Mouse (Mus musculus) midbrain, postnatal 0 days (tissue): Measurements from ENCODE around the gene Tbc1d24. TPM values are rescaled to one million over a fixed set of nuclear protein-coding genes. Genes with fewer than 3 reads are reported as not detected.
A peak's percentile ranks its signal among the peaks of the same experiment; 100 is the strongest.

Source experiments
- ATAC-seq: fragments of 200-750 bp; cut with Nextera tagmentation; 2 replicates; pipeline ENCODE4 v1.8.0; 2017; ENCODE audit warnings: moderate number of reproducible peaks, mild to moderate bottlenecking, moderate TSS enrichment, moderate library complexity; ENCODE audit not compliant: low FRiP score
- DNase-seq: peaks from one replicate; pipeline ENCODE4 v3.0.0-alpha.2; 2015; ENCODE audit warnings: low spot score
- H3K27ac ChIP-seq: fragments of 300-500 bp; sonication (generic); 2 replicates; pipeline ENCODE4 v1.5.1; 2014; ENCODE audit warnings: low read depth, mild to moderate bottlenecking, low read length, mixed read lengths
- H3K27me3 ChIP-seq: fragments of 300-500 bp; sonication (generic); 2 replicates; pipeline ENCODE4 v1.6.1; 2014; ENCODE audit warnings: low read length, control low read depth, mixed read lengths; ENCODE audit not compliant: insufficient read depth
- H3K36me3 ChIP-seq: fragments of 300-500 bp; sonication (generic); 2 replicates; pipeline ENCODE4 v1.6.1; 2014; ENCODE audit warnings: low read length, control low read depth, mixed read lengths; ENCODE audit not compliant: insufficient read depth
- H3K4me1 ChIP-seq: fragments of 300-500 bp; sonication (generic); 2 replicates; pipeline ENCODE4 v1.6.1; 2014; ENCODE audit warnings: mild to moderate bottlenecking, control low read depth, antibody characterized with exemption, low read length, mixed read lengths; ENCODE audit not compliant: insufficient read depth
- H3K4me2 ChIP-seq: fragments of 300-500 bp; sonication (generic); 2 replicates; pipeline ENCODE4 v1.6.1; 2014; ENCODE audit warnings: low read depth, mild to moderate bottlenecking, low read length, mixed read lengths; ENCODE audit not compliant: poor library complexity, severe bottlenecking
- H3K4me3 ChIP-seq: fragments of 300-500 bp; sonication (generic); 2 replicates; pipeline ENCODE4 v1.5.1; 2014; ENCODE audit warnings: low read depth, mild to moderate bottlenecking, low read length, moderate library complexity
- H3K9ac ChIP-seq: fragments of 300-500 bp; sonication (generic); replicated peaks from 2 replicates; pipeline ENCODE4 v1.6.1; 2014; ENCODE audit warnings: mild to moderate bottlenecking, low read length, moderate library complexity, mixed read lengths; ENCODE audit not compliant: poor library complexity, severe bottlenecking
- H3K9me3 ChIP-seq: fragments of 300-500 bp; sonication (generic); 2 replicates; pipeline ENCODE4 v1.6.1; 2016; ENCODE audit warnings: low read length, control low read depth
- CTCF ChIP-seq: IDR thresholded peaks from 2 replicates; pipeline ENCODE4 v1.5.1; 2016; ENCODE audit warnings: antibody characterized with exemption, mild to moderate bottlenecking
- WGBS: fragments of 180-500 bp; shearing (Covaris S2); extraction: QIAGEN DNeasy Blood & Tissue Kit; methylation state at CpG from one replicate; pipeline ENCODE4 v1.1.7; 2014; 5-methylcytosine and 5-hydroxymethylcytosine counted together
- polyA plus RNA-seq: library from polyadenylated mRNA; unstranded; fragments of >200 nt; fragmentation: Nextera tagmentation; extraction: Ambion mirVana; gene quantifications from 2 replicates; pipeline ENCODE4 v1.2.1, GENCODE M21; 2015
- total RNA-seq: library from RNA; depleted of rRNA; stranded (reverse); fragments of >200 nt; gene quantifications from 2 replicates; pipeline ENCODE4 v1.2.3, GENCODE M21; 2014

Tbc1d24 gene
- total and polyA plus RNA-seq, 2 experiments from 2014 or later: 27.6 to 146 TPM

DNA sequence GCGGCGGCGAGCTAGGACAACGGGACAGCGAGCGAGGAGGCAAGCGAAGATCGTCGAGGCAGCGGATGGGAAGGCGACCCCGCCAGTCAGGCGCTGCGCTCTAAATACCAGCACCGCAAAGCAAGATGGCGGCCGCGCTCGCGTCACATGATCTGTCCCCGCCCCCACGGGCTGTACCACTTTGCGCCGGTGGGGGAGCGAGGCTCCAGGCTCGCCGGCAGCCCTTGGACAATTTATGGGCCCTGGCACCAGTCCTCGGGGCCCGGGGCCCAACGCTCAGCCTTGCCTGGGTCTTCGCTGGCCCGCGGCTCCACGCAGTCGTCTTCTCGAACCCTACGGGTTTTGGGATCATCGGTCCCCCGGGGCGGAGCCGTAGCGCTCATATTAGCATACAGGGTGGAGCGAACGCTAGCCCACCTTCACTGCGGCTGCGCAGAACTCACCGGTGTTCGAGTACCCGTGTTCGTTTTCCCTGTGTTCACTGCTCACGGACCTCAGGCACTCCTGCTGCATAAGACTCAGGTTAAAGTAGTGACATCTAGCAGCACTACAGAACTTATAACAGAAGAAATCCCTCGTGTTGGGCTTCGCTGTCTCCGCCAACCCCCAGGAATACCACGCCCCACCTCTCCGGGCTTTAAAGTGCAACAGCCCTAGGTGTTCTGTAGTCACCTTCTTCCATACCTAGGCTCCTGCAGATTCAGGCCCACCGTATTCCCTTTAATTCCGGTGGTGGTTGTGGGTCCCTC lies 35.9 kb downstream of the Tbc1d24 start, which contains the start of gene Atp6v0c:
Atp6v0c (minus strand) TSS at position 386 of the 749 bp plus-strand sequence.
- Histone ChIP-seq H3K27me3 (no peaks in the 10 kb centered on the region), H3K4me1 (peaks cover 8% of the 10 kb centered on the region), H3K36me3 (peaks cover 10% of the 10 kb centered on the region), H3K27ac (peak within 1 kb of the TSS; percentile 99), H3K4me3 (peak within 1 kb of the TSS; percentile 83), H3K4me2 (peak within 1 kb of the TSS; percentile 63), H3K9me3 (no peaks in the 10 kb centered on the region), H3K9ac (peak within 1 kb of the TSS; percentile 93)
- under 1% methylated on average over 58 of the region's 58 CpGs for WGBS
- DNase-seq (peak; percentile 98), ATAC-seq (peak; percentile 88)
- TF ChIP-seq CTCF: peak; percentile 39

GRCm38 (mm10) chr17:24168590-24169277 lies 36.6 kb downstream of the Tbc1d24 start:
- under 1% methylated on average over 38 of the region's 41 CpGs for WGBS
- ATAC-seq (peak; percentile 63), DNase-seq (peak; percentile 62)
- peak overlapping the region; percentile 99 for H3K27ac ChIP-seq
- H3K27me3 ChIP-seq: no peaks in the 10 kb centered on the region
- peak overlapping the region; percentile 83 for H3K4me3 ChIP-seq
- no peak for TF ChIP-seq CTCF
- no peaks in the 10 kb centered on the region for H3K9me3 ChIP-seq
- H3K9ac ChIP-seq: peak overlapping the region; percentile 93
- H3K4me2 ChIP-seq: peak overlapping the region; percentile 63
- peaks cover 8% of the 10 kb centered on the region for H3K4me1 ChIP-seq
- peaks cover 10% of the 10 kb centered on the region for H3K36me3 ChIP-seq

DNA sequence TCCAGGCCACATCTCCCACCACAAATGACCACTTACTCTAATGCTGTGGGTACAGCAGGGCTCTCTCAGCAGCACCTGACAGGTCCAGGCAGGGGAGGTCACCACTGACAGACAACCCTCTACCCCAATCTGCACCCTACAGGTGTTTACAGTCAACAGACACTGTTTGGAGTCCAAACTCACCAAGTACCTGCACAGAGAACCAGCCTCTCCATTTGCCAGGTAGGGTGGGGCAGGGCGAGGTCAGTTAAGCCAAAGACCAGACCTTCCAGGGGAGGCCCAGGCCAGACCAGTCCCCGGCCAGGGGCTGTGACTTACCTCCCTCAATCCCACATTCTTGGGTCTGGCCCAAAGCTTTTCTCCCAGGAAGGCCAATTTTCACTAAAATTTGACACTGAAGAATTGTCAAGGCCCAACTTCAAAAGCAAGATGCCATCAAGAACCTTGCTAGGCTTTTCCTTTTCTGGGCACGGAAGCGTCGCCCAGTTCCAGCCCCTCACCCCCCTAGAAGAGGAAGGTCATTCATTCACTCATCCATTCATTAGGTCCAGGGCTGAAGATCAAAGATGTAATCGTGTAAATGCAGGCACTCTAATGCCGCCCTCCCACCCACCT lies 37.4 kb downstream of the Tbc1d24 start:
- Histone ChIP-seq H3K4me1 (peaks cover 8% of the 10 kb centered on the region), H3K4me3 (peak overlapping the region; percentile 83), H3K36me3 (peaks cover 10% of the 10 kb centered on the region), H3K9me3 (no peaks in the 10 kb centered on the region), H3K27me3 (no peaks in the 10 kb centered on the region), H3K4me2 (peak overlapping the region; percentile 63), H3K27ac (peak overlapping the region; percentile 99), H3K9ac (peak overlapping the region; percentile 93)
- TF ChIP-seq CTCF: no peak
- 47% methylated on average over 7 of the region's 7 CpGs for WGBS
- ATAC-seq (no peak), DNase-seq (no peak)

DNA sequence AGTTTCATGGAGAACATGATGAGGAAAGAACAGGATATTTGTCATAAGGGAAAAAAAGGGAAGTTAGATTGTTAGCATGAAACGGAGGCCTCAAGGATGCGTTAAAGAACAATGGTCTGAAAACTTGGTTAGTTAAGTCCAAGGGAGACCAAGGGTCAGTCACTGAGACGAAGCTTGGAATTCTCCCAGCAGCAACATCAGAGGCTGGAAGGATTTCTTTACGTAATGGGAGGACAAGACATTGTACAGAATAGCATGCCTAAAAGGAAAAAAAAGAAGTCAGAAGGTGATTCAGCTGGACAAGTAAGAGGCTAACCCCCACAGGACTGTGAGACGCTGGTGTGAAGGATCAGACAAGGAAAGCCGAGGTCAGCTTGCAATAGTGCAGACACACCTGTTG lies 38.2 kb downstream of the Tbc1d24 start:
- no peak for TF ChIP-seq CTCF
- Histone ChIP-seq H3K27me3 (no peaks in the 10 kb centered on the region), H3K9ac (peak overlapping the region; percentile 93; the same call in 1 of the 2 replicates), H3K4me1 (peaks cover 14% of the 10 kb centered on the region), H3K4me2 (peak overlapping the region; percentile 22), H3K27ac (no peak overlapping the region), H3K36me3 (peaks cover 10% of the 10 kb centered on the region), H3K4me3 (peak overlapping the region; percentile 83; the same call in 1 of the 2 replicates), H3K9me3 (no peaks in the 10 kb centered on the region)
- ATAC-seq (no peak), DNase-seq (no peak)
- WGBS: 86% methylated on average over 6 of the region's 6 CpGs

GRCm38 (mm10) chr17:24164566-24165259 lies 40.6 kb downstream of the Tbc1d24 start:
- WGBS: 86% methylated on average over 11 of the region's 11 CpGs
- DNase-seq: no peak
- peak; percentile 37 for TF ChIP-seq CTCF

More at GRCm38 (mm10) chr17:24164566-24165259, 40.6 kb downstream of the Tbc1d24 start:
- no peak overlapping the region for H3K9ac ChIP-seq
- peaks cover 9% of the 10 kb centered on the region for H3K4me1 ChIP-seq
- H3K27me3 ChIP-seq: no peaks in the 10 kb centered on the region
- H3K4me3 ChIP-seq: no peak overlapping the region
- H3K36me3 ChIP-seq: peaks cover 10% of the 10 kb centered on the region
- H3K4me2 ChIP-seq: no peak overlapping the region
- H3K27ac ChIP-seq: no peak overlapping the region
- no peak for ATAC-seq
- no peaks in the 10 kb centered on the region for H3K9me3 ChIP-seq
